Mouse (Mus musculus) heart, embryonic 14.5 days (tissue): Measurements from ENCODE around the gene Serpinb9g. TPM values are rescaled to one million over a fixed set of nuclear protein-coding genes. Genes with fewer than 3 reads are reported as not detected.
"Not testable (repeated sequence)": the region's sequence is repeated elsewhere in the genome, so short reads cannot be mapped to it uniquely, and the experiment has no call there.

Experiments used
- ATAC-seq: fragments of 200-750 bp; cut with Nextera tagmentation; 2 replicates; pipeline ENCODE4 v1.8.0; 2017; ENCODE audit warnings: low read depth, moderate TSS enrichment; ENCODE audit not compliant: insufficient number of reproducible peaks, insufficient read depth, low FRiP score
- H3K27ac ChIP-seq, 2 experiments: fragments of 200-500 bp in 1 of 2; fragments of 300-500 bp in 1 of 2; sonication (generic) in 1 of 2; replicated peaks in 1 of 2; 2 replicates each; pipeline ENCODE4 v1.5.1; 2012 to 2014; ENCODE audit warnings: low read depth in 2 of 2, low read length in 2 of 2, control low read depth in 1 of 2, mild to moderate bottlenecking in 1 of 2, mixed read lengths in 1 of 2; ENCODE audit not compliant: control insufficient read depth in 1 of 2, insufficient read depth in 1 of 2
- H3K27me3 ChIP-seq: fragments of 300-500 bp; sonication (generic); 2 replicates; pipeline ENCODE4 v1.6.1; 2014; ENCODE audit warnings: mild to moderate bottlenecking, low read length, control low read depth; ENCODE audit not compliant: control insufficient read depth, insufficient read depth
- H3K36me3 ChIP-seq: fragments of 300-500 bp; sonication (generic); 2 replicates; pipeline ENCODE4 v1.6.1; 2014; ENCODE audit warnings: mild to moderate bottlenecking, control low read depth, low read length, mixed read lengths; ENCODE audit not compliant: control insufficient read depth, insufficient read depth
- H3K4me1 ChIP-seq, 2 experiments: fragments of 200-500 bp in 1 of 2; fragments of 300-500 bp in 1 of 2; sonication (generic) in 1 of 2; 2 replicates each; pipeline ENCODE4 v1.6.1; 2012 to 2014; ENCODE audit warnings: low read length in 2 of 2, control low read depth in 1 of 2, mixed read lengths in 1 of 2; ENCODE audit not compliant: control insufficient read depth in 2 of 2, insufficient read depth in 2 of 2
- H3K4me2 ChIP-seq: fragments of 300-500 bp; sonication (generic); 2 replicates; pipeline ENCODE4 v1.6.1; 2014; ENCODE audit warnings: mild to moderate bottlenecking, low read length
- H3K4me3 ChIP-seq, 2 experiments: fragments of 200-500 bp in 1 of 2; fragments of 300-500 bp in 1 of 2; sonication (generic) in 1 of 2; 2 replicates each; pipeline ENCODE4 v1.5.1; 2012 to 2014; ENCODE audit warnings: low read length in 2 of 2, mild to moderate bottlenecking in 2 of 2, control low read depth in 1 of 2, low read depth in 1 of 2, moderate library complexity in 1 of 2; ENCODE audit not compliant: control insufficient read depth in 1 of 2, insufficient read depth in 1 of 2
- H3K9ac ChIP-seq: fragments of 300-500 bp; sonication (generic); 2 replicates; pipeline ENCODE4 v1.6.1; 2014; ENCODE audit warnings: mild to moderate bottlenecking, low read length
- H3K9me3 ChIP-seq: fragments of 300-500 bp; sonication (generic); 2 replicates; pipeline ENCODE4 v1.6.1; 2016; ENCODE audit warnings: low read length, control low read depth; ENCODE audit not compliant: control insufficient read depth
- WGBS: fragments of 180-500 bp; shearing (Covaris S2); extraction: QIAGEN DNeasy Blood & Tissue Kit; methylation state at CpG from one replicate; pipeline ENCODE4 v1.1.7; 2014; 5-methylcytosine and 5-hydroxymethylcytosine counted together
- polyA plus RNA-seq: library from polyadenylated mRNA; unstranded; fragments of >200 nt; fragmentation: Nextera tagmentation; extraction: Ambion mirVana; gene quantifications from 2 replicates; pipeline ENCODE4 v1.2.1, GENCODE M21; 2014

Serpinb9g gene
- polyA plus RNA-seq, result not detected in 2 replicates

- not testable (repeated sequence) for H3K4me1 ChIP-seq, H3K9ac ChIP-seq, H3K27ac ChIP-seq, ATAC-seq, H3K36me3 ChIP-seq, H3K9me3 ChIP-seq, H3K27me3 ChIP-seq, H3K4me3 ChIP-seq, H3K4me2 ChIP-seq
- 64% methylated on average over 4 of the region's 4 CpGs for WGBS
Measured at GRCm38 (mm10) chr13:33484490-33484889, at the start of gene Serpinb9g. Gene Serpinb9g, plus strand, starts transcription at chr13:33484790.

- not testable (repeated sequence) for ATAC-seq, H3K9ac ChIP-seq, H3K9me3 ChIP-seq, H3K36me3 ChIP-seq, H3K27ac ChIP-seq, H3K4me2 ChIP-seq, H3K4me1 ChIP-seq, H3K4me3 ChIP-seq, H3K27me3 ChIP-seq
- 60% methylated on average over 3 of the region's 3 CpGs for WGBS
Measured at GRCm38 (mm10) chr13:33483872-33484271, 718 bp upstream of the Serpinb9g start.

GRCm38 (mm10) chr13:33524629-33525028 is 40.0 kb downstream of the Serpinb9g start:
- ATAC-seq, result no peak
- no peaks in the 10 kb centered on the region for H3K27me3 ChIP-seq
- H3K9ac ChIP-seq, result no peak overlapping the region
- no peak overlapping the region for H3K4me3 ChIP-seq
- H3K27ac ChIP-seq, result no peak overlapping the region
- H3K4me2 ChIP-seq, result no peak overlapping the region
- no peaks in the 10 kb centered on the region for H3K36me3 ChIP-seq
- H3K4me1 ChIP-seq, result no peaks in the 10 kb centered on the region
- 0 out of 2 replicates have a peak, but pooled peaks cover 9% of the 10 kb centered on the region for H3K9me3 ChIP-seq

GRCm38 (mm10) chr13:33532814-33533213 is 48.2 kb downstream of the Serpinb9g start:
- Histone ChIP-seq H3K9me3 (no peaks in the 10 kb centered on the region), H3K36me3 (no peaks in the 10 kb centered on the region), H3K4me1 (no peaks in the 10 kb centered on the region), H3K9ac (no peak overlapping the region), H3K27me3 (no peaks in the 10 kb centered on the region), H3K27ac (no peak overlapping the region), H3K4me2 (no peak overlapping the region), H3K4me3 (no peak overlapping the region)
- ATAC-seq, result no peak

Other genes with a start within 250 kb of the Serpinb9g start
- gene Serpinb9e, start 235.2 kb upstream of the Serpinb9g start, polyA plus RNA-seq, result not detected in 2 replicates
- gene Serpinb9f, start 160.7 kb upstream of the Serpinb9g start, polyA plus RNA-seq, result not detected in 2 replicates
- not detected in 2 replicates for gene Gm11397, start 89.0 kb upstream of the Serpinb9g start, polyA plus RNA-seq
- not detected in 2 replicates for gene Serpinb6d, start 176.6 kb downstream of the Serpinb9g start, polyA plus RNA-seq